Mouse (Mus musculus): Measurements from ENCODE around the gene P4ha3. TPM values are rescaled to one million over a fixed set of nuclear protein-coding genes. Genes with fewer than 3 reads are reported as not detected.

P4ha3 gene
- total and polyA plus RNA-seq, 2 experiments, result 0.10 TPM; not detected in 1

DNA sequence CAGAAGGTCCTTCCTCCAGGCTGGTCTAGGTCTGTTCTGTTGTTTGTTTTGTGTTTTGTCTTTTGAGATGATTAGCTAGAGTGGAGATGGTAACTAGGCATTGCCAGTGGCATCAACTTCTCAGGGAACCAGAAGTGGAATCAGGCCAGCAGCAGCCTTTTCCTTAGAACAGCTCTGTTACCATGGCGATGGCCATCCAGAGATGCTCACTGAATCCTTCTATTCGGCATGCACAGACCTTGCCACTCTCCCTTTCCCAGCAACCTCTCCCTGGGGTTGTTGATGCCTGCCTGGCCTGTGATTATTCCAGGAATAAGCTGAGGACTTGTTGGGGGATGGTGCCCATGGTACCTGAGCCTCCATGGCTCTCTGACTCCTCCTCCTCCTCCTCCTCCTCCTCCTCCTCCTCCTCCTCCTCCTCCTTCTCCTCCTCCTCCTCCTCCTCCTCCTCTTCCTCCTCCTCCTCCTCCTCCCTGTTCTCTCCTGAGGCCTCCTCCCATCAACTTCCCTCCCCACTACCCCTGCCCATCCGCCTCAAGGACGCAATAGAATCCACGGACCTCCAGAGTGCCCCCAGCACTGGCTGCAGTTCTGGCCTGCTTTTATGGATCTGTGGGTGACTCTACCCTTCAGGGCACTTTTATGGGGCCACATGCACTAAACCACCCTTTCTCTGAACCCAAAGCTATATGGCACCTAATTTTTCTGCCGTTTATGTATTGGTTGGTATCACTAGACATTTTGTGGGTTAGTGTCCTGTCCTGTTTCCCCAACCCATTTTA lies 22.7 kb downstream of the P4ha3 start:
- H3K27me3 ChIP-seq (ENCODE audit: control insufficient read depth, insufficient read depth, low read length), result no peaks in the 10 kb centered on the region
- WGBS, result 87% methylated on average over 6 of the region's 6 CpGs
- H3K4me1 ChIP-seq (ENCODE audit: control insufficient read depth, insufficient read depth, low read length), result no peaks in the 10 kb centered on the region
- H3K9ac ChIP-seq (ENCODE audit: low read depth, low read length), result no peak overlapping the region
- no peak overlapping the region for H3K27ac ChIP-seq (replicated peaks; ENCODE audit: insufficient read depth, low read depth, low read length)
- H3K79me2 ChIP-seq (ENCODE audit: control insufficient read depth, insufficient read depth, low read length), result no peaks in the 10 kb centered on the region
- TF ChIP-seq POLR2A (IDR thresholded peaks at IDR 0.05; ENCODE audit: extremely low read depth, insufficient read depth, low read length) (no peak), CTCF (IDR thresholded peaks at IDR 0.05; ENCODE audit: low read depth, low read length) (no peak)
- H3K4me3 ChIP-seq (ENCODE audit: insufficient read depth, low read depth, low read length), result no peak overlapping the region
- H3K36me3 ChIP-seq (ENCODE audit: control insufficient read depth, insufficient read depth, low read length), result no peaks in the 10 kb centered on the region
- DNase-seq (ENCODE audit: extremely low read depth, low read depth, low spot score), result no peak

DNA sequence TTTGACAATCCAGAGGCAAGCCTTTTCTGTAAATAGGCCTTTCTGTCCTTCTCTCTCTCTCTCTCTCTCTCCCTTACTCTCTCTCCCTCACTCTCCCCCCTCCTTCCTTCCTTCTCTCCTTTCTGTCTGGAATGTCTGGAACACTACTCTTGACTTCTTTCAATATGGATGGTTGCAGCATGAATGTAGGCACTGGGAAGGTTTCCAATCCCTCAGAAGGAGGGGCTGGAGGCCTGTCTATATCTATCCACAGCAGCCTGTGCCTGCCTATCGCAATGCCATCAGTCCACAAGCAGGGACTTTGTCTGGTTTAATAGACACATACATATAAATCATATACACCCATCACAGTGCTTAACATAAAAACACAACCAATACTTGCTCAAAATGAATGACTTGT lies 23.9 kb downstream of the P4ha3 start:
- H3K27me3 ChIP-seq (ENCODE audit: control insufficient read depth, insufficient read depth, low read length), result no peaks in the 10 kb centered on the region
- 78% methylated on average over 1 of the region's 1 CpGs for WGBS

GRCm38 (mm10) chr7:100309679-100310078 lies 24.4 kb downstream of the P4ha3 start:
- Histone ChIP-seq H3K79me2 (ENCODE audit: control insufficient read depth, insufficient read depth, low read length) (no peaks in the 10 kb centered on the region), H3K4me1 (ENCODE audit: control insufficient read depth, insufficient read depth, low read length) (no peaks in the 10 kb centered on the region), H3K36me3 (ENCODE audit: control insufficient read depth, insufficient read depth, low read length) (no peaks in the 10 kb centered on the region), H3K27me3 (ENCODE audit: control insufficient read depth, insufficient read depth, low read length) (no peaks in the 10 kb centered on the region), H3K27ac (replicated peaks; ENCODE audit: insufficient read depth, low read depth, low read length) (no peak overlapping the region), H3K4me3 (ENCODE audit: insufficient read depth, low read depth, low read length) (no peak overlapping the region), H3K9ac (ENCODE audit: low read depth, low read length) (no peak overlapping the region)
- no peak for DNase-seq (ENCODE audit: extremely low read depth, low read depth, low spot score)
- WGBS, result 75% methylated on average over 6 of the region's 6 CpGs
- TF ChIP-seq CTCF (IDR thresholded peaks at IDR 0.05; ENCODE audit: low read depth, low read length), result no peak
- TF ChIP-seq POLR2A (IDR thresholded peaks at IDR 0.05; ENCODE audit: extremely low read depth, insufficient read depth, low read length), result no peak

More for the DNA sequence above, 23.9 kb downstream of the P4ha3 start:
- Histone ChIP-seq H3K79me2 (ENCODE audit: control insufficient read depth, insufficient read depth, low read length) (no peaks in the 10 kb centered on the region), H3K27ac (replicated peaks; ENCODE audit: insufficient read depth, low read depth, low read length) (no peak overlapping the region), H3K4me1 (ENCODE audit: control insufficient read depth, insufficient read depth, low read length) (no peaks in the 10 kb centered on the region), H3K4me3 (ENCODE audit: insufficient read depth, low read depth, low read length) (no peak overlapping the region), H3K36me3 (ENCODE audit: control insufficient read depth, insufficient read depth, low read length) (no peaks in the 10 kb centered on the region), H3K9ac (ENCODE audit: low read depth, low read length) (no peak overlapping the region)
- no peak for DNase-seq (ENCODE audit: extremely low read depth, low read depth, low spot score)
- TF ChIP-seq CTCF (IDR thresholded peaks at IDR 0.05; ENCODE audit: low read depth, low read length), result no peak

- Histone ChIP-seq H3K9ac (ENCODE audit: low read depth, low read length) (no peak overlapping the region), H3K27me3 (ENCODE audit: control insufficient read depth, insufficient read depth, low read length) (no peaks in the 10 kb centered on the region), H3K36me3 (ENCODE audit: control insufficient read depth, insufficient read depth, low read length) (no peaks in the 10 kb centered on the region), H3K27ac (replicated peaks; ENCODE audit: insufficient read depth, low read depth, low read length) (no peak overlapping the region), H3K79me2 (ENCODE audit: control insufficient read depth, insufficient read depth, low read length) (no peaks in the 10 kb centered on the region), H3K4me3 (ENCODE audit: insufficient read depth, low read depth, low read length) (no peak overlapping the region), H3K4me1 (ENCODE audit: control insufficient read depth, insufficient read depth, low read length) (no peaks in the 10 kb centered on the region)
- 84% methylated on average over 12 of the region's 12 CpGs for WGBS
- TF ChIP-seq CTCF (IDR thresholded peaks at IDR 0.05; ENCODE audit: low read depth, low read length) (no peak), POLR2A (IDR thresholded peaks at IDR 0.05; ENCODE audit: extremely low read depth, insufficient read depth, low read length) (no peak)
- DNase-seq (ENCODE audit: extremely low read depth, low read depth, low spot score), result no peak
Measured at GRCm38 (mm10) chr7:100310290-100310689, 25.0 kb downstream of the P4ha3 start.

DNA sequence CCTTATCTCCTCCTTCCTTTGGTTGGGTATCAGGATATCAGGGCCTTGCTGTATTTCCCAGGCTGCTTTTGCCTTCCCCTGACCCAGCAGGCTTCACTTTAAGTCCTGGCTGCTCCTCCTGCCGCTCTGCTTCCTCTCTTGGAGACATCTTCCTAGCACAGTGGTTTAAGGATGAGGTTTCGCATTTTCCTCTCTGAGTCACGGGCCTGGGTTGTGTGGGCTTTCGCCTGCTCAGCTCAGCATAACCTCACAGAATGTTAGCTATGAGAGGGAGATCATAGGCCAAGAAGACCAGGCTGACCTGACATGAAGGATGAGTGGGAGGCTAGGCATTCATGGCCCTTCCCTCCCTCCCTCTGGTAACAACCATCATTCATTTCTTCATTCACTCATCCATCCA lies 27.4 kb downstream of the P4ha3 start:
- TF ChIP-seq CTCF (IDR thresholded peaks at IDR 0.05; ENCODE audit: low read depth, low read length) (no peak), POLR2A (IDR thresholded peaks at IDR 0.05; ENCODE audit: extremely low read depth, insufficient read depth, low read length) (no peak)
- WGBS, result 81% methylated on average over 4 of the region's 4 CpGs
- H3K4me1 ChIP-seq (ENCODE audit: control insufficient read depth, insufficient read depth, low read length), result no peaks in the 10 kb centered on the region

DNA sequence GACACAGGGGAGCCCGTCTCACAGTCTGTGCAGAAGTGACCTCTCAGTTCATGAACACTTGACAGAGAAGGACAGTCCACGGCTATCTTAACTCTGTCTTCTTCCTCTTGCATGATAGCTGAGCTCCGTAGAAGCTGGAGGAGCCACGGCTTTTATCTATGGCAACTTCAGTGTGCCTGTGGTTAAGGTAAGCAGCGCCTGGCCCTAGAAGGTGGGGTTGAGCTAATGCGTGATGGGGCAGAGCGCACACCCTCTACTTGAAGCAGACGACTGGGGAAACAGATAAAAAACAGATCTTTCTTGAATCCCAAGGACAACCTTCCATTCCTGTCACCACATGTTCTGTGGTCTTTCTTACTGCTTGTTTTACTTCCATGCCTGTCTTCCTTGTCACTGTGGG lies 31.6 kb downstream of the P4ha3 start:
- Histone ChIP-seq H3K36me3 (ENCODE audit: control insufficient read depth, insufficient read depth, low read length) (no peaks in the 10 kb centered on the region), H3K4me1 (ENCODE audit: control insufficient read depth, insufficient read depth, low read length) (no peaks in the 10 kb centered on the region), H3K4me3 (ENCODE audit: insufficient read depth, low read depth, low read length) (no peak overlapping the region), H3K9ac (ENCODE audit: low read depth, low read length) (no peak overlapping the region), H3K27me3 (ENCODE audit: control insufficient read depth, insufficient read depth, low read length) (no peaks in the 10 kb centered on the region), H3K27ac (replicated peaks; ENCODE audit: insufficient read depth, low read depth, low read length) (no peak overlapping the region), H3K79me2 (ENCODE audit: control insufficient read depth, insufficient read depth, low read length) (no peaks in the 10 kb centered on the region)
- WGBS, result 87% methylated on average over 8 of the region's 8 CpGs
- no peak for DNase-seq (ENCODE audit: extremely low read depth, low read depth, low spot score)
- TF ChIP-seq POLR2A (IDR thresholded peaks at IDR 0.05; ENCODE audit: extremely low read depth, insufficient read depth, low read length), result no peak
- no peak for TF ChIP-seq CTCF (IDR thresholded peaks at IDR 0.05; ENCODE audit: low read depth, low read length)

More for the DNA sequence above, 27.4 kb downstream of the P4ha3 start:
- no peak for DNase-seq (ENCODE audit: extremely low read depth, low read depth, low spot score)
- Histone ChIP-seq H3K4me3 (ENCODE audit: insufficient read depth, low read depth, low read length) (no peak overlapping the region), H3K36me3 (ENCODE audit: control insufficient read depth, insufficient read depth, low read length) (no peaks in the 10 kb centered on the region), H3K27me3 (ENCODE audit: control insufficient read depth, insufficient read depth, low read length) (no peaks in the 10 kb centered on the region), H3K27ac (replicated peaks; ENCODE audit: insufficient read depth, low read depth, low read length) (no peak overlapping the region), H3K79me2 (ENCODE audit: control insufficient read depth, insufficient read depth, low read length) (no peaks in the 10 kb centered on the region), H3K9ac (ENCODE audit: low read depth, low read length) (no peak overlapping the region)
